Mouse (Mus musculus) kidney, postnatal 25 days (tissue): ENCODE results near the gene Lrmda.
A peak's percentile ranks its signal among the peaks of the same experiment; 100 is the strongest.

Source experiments
- DNase-seq, 2 experiments: peaks; one replicate each; pipeline ENCODE4 v3.0.0; 2021; ENCODE audit warnings: mixed read lengths in 2 of 2

Gene Lrmda

DNA sequence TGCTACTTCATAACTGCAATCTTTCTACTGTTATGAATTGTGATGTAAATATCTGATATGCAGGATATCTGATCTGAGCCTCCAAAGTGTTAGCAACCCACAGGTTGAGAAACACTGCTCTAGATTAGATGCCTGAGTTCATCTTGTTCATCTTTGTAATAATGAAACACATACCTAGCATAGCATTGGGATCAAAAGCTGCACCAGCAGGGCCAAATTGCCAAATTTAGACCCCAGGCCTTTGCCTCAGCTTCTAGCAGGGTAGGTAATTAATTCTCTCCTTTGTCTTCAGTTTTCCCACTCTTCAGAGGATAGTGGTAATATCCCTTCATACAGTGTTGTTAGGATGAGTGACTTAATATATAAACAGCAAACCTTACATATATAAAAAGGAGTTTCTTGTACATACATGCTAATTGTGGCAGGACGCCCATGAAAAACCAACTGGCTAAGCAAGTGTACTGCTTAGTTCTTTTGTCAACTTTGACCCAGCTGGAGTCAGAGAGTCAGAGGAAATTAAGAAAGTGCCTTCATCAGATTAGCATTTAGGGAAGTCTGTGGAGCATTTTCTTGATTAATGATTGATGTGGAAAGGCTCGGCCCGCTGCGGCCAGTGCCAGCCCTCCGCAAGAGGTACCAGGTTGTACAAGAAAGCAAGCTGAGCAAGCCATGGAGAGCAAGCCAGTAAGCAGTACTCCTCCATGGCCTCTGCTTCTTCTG is 315.7 kb downstream of the Lrmda start:
- DNase-seq: peak; percentile 37 to 64

DNA sequence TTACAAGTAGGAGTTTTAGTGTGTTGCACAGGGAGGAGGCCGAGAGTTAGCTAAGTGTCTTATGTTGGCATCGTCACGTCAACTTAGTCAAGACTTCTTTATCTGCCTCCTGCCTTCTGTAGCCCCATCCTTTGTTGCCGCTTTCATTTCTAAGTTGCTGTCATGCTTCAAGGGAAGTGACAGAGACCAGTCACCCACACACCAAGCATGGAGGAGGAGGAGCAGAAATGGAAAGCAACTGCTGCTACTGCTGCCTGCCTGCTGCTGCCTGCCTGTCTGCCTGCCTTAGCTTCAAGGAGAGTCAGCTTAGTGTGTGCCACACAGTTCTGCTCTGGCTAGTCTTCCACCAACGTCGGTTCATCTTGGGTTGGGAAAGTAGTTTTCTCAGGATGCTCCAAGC is 319.7 kb downstream of the Lrmda start:
- no peak for DNase-seq

DNA sequence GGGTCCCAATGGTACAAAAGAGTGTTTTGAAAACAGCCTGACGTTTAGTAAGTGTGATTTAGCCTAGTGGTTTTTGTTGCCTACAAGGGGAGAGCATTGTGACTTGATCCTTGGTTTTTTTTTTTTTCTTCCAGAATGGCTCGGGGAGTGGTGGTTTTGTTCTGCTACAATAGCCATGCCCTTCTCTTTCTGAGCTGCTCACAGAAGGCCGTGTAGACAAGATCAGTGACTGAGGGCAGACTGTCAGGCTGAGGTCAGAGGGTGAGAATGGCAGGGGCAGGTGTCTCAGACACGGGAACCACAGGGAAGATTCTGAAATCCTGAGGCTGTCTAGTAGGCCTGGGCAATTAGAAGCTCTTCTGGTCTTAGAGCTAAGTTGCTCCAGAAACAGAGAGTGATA is 323.8 kb downstream of the Lrmda start:
- no peak for DNase-seq

DNA sequence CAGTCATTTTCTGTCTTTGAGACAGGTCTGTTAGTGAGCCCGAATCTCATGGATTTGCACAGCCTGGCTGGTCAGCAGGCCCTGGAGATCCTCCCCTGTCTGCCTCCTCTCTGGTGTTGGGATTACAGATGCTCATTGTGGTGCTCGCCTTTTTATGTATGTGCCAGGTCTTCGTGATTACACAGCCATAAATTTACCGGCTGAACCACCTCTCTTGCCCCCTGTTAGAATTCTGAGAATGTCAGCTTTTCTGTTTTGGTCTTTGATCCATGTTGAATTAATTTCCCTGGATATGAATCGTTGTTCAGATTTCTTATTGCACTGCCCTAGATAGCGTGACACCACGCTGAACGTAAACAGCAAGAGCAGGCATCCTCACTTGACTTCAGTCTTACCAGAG is 325.7 kb downstream of the Lrmda start:
- no peak for DNase-seq

DNA sequence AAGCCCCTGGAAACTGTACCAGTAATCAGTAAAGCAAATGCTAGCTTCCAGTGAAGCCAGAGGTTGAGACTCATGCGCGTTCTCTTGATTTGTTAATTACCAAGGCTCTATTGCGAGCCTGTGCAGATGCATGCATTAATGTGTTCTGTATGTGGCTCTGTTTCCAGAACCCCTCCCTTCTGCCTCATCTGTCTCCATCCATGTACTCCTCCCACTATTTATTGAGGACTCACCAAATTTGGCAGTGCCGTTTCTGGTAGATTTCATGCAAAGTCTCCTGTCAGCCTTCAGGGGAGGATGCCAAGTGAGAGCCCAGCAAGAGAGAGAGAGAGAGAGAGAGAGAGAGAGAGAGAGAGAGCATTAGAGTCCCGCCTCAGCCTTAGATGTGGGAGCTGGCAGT is 334.1 kb downstream of the Lrmda start:
- DNase-seq: no peak

DNA sequence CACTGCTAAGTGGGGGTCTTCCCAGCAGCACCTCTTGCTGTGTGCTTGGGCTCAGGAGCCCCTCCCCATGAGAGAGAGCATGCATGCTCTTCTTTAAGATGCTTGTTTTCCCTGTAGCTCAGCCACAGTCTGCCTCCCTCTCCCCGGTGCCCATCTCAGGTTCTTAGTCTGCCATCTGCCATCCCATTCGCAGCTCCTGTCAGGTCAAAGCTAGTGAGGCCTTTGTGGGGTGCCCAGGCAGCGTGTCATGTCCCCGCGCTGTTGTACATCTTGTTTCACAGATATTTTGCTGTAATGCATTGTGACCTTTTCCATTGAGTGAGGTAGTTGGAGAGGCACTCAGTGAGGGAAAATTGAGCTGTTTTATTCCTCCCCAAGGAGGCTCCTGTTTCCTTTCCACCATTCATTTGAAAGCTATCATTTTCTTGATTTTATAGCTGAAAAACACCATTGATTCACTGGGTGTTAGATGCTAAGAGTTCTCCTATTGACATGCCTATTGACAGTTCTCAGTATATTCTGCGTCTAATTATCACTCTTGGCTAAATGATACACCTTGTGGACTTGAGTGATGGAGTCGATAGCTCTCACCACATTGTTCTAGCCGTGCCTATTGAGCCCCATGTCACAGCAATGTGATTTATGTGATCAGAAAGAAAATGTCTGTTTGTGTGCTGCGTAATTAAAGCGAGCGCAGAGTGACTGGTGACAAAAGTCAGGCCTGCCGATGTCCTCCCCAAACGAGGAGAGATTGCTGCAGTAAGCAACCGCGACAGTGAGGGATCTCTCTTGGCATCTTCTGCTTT is 335.5 kb downstream of the Lrmda start:
- no peak for DNase-seq

DNA sequence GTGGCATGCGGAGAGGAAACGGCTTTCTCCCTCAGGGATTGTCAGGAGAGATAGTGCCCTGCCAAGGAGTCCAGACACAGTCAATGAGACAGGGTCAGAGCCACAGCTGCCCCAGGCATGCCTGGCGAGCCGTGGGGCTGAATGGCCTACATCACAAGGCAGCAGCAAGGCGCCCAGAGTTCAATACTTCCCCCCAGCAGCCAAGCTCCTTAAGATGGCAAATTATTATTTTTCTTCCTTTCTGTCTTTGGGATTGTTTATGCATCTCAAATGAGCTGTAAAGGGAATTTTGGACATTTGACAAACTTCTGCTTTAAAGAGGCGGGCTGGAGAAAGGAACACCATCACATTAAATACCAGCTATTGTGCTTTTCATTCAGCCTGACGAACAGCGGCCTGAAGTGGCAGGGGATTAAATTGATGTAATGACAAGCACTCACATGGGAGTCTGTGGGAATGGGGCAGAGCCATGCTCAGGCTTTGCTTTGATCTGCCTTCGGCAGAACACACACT is 338.5 kb downstream of the Lrmda start:
- DNase-seq: no peak

DNA sequence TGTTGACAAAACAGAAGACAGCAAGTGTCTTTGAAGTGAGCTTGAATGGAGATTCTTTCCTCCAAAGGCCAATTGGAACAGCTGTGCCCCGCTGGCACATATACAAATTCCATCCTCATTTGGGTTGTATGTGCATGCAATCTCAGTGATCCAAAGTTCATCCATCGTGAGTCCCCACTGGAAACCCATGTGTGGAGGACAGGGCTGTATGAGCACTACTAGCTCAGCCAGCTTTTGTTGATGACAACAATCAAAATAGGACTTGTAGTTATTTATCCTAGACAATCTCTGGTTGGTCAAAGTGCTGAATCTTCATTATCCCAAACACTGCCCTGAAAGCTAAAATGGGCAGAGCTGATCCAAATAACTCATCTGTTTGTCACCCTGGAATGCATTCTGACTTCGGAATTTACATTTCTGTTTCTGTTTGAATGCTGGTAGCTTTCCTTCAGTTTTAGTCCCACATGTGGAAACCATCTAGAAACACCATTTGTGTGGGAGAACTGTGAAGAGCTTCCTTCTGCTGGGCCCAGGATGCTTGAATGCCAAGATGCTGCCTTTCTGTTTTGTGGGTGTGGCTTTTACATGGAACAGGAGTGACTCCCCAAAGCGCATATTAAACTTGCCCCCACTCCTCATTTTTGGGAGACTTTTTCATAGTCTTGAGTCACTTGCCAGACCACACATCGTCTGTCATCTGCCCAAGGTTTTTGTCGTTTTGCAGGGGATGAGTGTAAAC is 344.7 kb downstream of the Lrmda start:
- DNase-seq: no peak

DNA sequence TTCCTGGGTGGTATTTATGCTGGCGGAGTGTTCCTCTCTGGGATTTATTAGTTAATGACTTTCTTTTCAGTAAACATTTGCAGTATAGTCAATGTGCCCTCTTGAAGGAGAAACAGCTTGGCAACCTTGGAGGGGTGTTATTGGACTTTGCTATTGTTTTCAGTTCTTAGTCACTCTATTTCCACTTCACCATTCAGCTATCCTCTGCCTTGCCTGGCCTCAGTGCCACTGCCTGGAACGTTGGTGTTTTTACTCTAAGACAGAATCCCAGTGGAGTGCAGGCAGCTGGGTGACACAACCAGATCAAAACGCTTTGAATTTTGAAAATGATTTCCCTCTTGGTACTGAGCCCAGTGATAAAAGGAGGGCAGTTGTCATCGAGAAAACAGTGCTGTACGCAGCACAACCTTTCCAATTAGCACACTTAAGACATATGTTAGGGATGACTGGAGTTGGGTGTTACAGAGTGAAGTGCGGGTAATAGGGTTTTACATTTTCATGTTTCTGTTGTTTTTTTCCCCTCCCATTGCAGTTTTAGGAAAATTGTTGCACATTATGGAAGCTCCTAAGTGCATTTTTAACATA is 345.4 kb downstream of the Lrmda start:
- DNase-seq: no peak

DNA sequence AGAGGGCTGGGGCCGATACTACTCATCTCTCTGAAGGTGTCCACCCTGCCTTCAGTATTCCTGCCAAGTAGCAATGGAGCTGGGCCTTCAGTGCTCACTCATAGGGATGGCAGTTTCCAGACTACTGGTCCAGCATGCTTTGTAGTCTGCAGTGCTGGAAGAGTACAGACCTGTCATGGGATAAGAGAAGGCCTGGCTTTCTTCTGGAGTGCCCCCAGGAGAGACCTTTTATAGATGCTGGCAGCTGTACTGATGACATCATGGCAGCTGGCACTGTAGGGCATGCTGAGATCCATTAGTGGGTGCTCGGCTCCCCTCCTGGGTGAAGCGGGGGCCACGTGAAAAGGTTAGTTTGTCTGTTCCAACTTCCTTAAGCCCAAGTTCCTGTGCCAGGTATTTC is 348.1 kb downstream of the Lrmda start:
- DNase-seq: no peak

DNA sequence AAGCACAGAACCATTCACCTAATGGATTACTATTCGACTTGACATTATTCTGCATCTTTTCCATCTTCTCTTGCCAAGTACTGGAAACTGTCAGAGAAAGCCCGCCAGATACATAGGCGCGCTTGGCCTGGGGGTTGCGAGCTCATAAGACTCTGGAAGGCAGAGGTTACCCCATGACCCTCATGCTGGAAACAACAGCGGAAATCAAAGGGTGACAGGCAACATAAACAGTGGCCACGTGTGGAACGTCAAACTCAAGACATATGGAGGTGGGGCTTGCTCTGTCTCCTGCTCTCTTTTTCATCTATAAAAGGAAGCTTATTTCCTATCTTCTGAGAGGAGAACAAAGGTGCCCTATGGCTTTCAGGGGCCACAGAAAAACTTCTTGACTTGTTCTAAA is 351.6 kb downstream of the Lrmda start:
- DNase-seq: no peak

DNA sequence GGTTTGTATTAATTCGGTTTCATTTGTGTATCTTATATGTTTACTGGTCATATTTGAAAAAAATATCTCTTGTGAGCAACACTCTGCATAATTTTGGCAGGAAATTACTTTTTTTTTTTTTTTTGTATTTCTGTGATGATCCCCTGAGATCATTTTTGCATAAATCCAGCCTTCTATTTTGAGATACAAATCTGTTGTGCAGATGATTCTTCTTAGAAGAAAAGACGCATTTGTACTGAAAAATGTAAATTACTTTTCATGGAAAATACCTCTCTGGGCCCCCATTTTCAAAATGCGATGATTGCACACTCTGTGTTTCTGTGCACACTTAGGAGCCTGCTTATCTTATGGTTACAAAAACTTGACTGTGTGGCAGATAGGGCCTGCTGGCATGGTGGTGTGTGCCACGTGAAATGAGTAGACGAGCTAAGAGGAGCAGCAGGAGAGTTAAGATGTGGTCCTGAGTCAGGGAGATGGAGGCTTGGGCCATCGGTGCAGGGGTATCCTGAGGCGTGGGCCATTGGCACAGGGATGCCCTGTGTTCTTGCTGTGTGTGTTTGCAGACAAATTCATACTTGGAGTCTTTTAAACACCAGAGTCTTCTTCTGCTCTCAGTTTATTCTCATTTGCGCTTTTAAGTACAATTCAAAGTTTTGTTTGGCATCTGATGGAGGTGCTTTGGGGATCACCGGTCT is 353.3 kb downstream of the Lrmda start:
- no peak for DNase-seq

DNA sequence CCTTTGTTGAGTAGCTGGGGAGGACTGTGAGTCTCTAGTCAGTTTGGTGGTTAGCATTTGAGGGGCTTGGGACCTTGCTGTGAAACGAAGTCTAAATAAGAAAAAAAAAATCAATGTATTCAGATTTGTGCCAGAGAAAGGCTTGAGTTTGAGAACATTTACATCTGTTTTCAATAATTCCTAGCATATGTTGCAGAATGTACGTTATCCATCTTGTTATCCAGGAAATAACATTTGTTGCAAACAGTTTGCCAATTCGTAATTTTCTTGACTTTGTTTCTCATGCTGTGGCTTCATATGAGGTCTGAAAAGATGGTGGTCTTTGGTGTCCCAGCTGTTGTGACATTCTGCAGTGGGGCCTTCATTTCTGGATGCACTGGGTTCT is 353.8 kb downstream of the Lrmda start:
- no peak for DNase-seq

DNA sequence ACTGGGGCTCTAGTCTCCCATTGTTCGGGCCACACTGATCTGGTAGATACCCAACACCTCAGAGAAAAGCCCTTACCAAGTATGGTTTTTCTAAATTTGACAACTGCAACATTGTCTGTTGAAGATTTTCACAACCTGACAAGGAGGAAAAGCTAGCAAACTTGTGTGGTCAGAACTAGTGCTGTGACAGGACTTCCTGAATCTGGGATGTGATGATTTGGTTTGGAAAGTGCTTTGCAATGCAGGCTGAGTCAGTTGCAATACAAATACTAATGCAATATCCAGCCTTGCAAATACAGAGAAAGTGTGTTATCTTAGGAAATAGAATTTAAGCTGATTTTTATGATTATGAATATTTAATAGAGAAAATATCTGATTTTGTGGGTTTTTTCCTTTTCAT is 357.6 kb downstream of the Lrmda start:
- DNase-seq: no peak

DNA sequence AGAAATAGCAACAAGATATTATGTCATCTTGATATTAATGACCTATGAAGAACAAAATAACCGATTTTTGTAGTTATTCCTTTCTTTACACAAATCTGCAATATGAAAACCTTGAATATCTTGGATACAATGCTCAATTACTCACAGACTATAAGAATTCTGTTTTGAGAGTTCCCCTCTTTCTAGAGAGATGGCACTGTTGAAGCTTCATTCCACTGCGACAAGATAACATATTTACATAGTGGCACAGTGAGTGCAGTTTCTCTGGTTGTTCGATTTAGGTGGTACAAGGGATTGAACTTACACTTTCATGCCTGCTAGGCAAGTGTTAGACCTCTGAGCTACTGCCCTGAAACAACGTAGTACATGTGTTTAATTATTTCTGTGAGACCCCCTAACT is 362.6 kb downstream of the Lrmda start:
- no peak for DNase-seq

DNA sequence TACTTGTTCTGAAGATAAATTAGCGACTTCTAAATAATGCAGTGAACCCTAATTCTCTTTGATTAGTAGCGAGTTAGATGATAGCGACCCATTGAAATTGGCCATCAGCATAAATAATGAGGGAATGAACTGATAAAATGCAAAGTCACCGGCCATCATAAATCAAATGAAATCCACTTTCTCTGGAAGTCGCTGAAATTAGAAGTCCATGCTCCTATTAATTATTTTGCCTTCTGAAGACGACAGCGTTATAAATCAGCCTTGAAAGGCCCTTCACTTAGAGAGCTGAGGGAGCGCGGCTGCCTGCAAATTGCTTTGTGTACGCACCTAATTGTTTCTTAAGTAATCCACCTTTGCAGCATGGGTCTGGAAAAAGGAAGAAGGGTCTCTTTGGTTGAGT is 374.1 kb downstream of the Lrmda start:
- DNase-seq: no peak

DNA sequence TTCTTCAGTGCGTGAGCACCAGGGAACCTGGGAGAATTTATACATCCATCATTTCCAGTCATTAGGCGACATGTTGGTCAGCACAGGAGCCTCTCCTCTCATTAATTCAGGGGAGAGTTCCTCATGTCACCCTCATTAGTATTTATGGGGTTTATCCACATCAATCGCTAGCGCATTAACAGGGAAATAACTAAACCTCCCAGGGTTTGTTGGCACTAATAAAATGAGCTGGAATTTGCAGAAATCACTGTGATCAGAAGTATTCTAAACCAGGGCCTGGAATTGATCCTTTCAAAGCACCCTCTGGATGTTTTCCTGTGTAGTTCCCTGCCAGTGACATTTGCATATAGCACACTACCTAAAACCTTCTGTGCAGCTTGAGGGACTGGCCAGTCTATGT is 382.9 kb downstream of the Lrmda start:
- no peak for DNase-seq

DNA sequence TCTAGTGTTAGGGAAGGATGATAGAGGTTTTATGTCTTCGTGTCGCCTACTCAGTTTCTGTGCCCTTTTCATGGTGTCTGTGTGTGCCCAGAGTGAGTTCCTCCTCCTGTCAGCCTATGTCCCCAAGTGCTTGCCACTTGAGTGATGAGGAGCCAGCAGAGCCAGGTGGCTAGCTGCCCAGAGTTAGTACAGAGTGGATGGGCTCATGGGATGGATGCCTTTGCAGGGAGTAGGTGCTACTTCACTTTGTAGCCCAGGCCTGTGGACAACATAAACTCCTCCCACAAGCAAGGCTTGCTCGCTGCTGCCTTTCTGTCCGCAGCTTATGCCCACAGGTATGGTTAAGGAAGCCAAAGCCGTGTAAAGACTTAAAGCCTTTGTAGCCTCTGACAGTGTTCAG is 387.1 kb downstream of the Lrmda start:
- DNase-seq: no peak

DNA sequence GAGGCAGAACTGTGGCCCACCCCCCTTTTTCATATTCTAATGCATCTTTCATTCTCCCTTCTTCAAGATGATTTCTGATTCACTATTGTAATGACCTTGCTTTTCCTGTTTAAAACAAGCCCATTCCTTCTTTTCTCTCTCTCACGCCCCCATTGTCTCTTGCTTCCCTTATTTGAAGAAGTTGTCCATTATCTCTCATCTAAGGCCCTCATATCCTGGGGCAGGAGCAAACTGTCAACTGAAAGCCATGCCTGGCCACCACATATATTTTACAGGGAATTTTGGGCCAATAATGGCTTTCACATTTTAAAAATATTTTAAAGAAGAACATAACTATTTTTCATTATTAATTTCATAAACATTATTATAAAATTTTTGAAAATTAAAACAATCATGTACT is 391.3 kb downstream of the Lrmda start:
- DNase-seq: no peak

DNA sequence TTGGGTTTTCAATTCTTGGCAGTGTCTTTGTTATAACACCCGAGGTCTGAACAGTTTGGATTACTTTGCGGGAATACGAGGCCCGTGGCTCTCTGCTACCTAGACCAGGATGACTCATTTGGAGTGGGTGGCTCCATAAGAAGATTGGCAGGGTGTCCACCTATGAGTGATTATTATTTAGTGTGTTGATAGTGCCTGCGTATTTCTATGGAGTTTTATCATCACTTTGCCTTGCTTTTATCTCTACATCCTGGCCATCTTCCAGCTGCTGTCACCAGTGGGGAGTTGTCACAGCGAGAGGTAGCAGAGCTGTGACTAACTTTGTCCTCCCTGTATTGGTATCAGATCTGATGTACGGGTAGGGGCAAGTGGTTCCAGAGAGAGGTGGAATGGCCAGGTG is 393.7 kb downstream of the Lrmda start:
- no peak for DNase-seq

DNA sequence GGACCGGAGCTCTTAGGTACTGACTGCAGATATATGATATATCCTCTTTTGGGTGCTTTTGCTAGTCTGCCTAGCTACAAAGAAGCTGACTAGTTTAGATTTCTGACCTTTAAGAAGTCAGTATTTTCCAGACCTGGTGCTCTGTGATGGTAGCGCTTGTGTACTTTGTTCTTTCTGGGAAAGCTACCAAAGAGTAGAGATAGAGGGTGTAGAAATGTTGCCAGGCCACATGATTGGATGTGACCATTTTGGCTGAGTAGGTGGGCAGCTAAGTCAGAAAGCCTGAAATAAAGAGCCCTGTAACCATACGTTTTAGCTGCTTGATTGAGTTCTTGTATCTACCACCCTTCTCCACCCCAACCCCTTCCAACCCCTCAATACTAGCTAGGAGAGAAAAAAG is 398.2 kb downstream of the Lrmda start:
- DNase-seq: no peak

DNA sequence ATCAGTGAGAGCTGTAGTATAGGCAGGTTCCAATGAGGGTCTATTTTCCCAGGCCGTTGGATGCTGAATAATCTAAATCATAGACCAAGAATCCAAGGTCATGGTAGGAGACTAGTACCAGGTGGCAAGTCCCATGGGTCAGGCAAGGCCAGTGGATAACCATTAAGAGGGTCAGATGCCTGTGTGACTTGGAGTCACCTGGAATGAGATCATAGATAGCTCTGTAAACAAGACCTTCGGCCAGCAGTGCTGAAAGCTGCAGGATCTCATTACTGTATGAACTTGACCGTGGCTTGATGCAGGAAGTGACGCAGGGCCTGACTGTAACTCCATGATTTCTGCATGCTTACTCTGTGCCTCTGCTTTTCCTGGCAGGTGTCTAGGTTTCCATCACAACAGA is 402.2 kb downstream of the Lrmda start:
- no peak for DNase-seq
